Comparison of ENCODE assay signal across 24 mouse cellular contexts in the genomic region with DNA sequence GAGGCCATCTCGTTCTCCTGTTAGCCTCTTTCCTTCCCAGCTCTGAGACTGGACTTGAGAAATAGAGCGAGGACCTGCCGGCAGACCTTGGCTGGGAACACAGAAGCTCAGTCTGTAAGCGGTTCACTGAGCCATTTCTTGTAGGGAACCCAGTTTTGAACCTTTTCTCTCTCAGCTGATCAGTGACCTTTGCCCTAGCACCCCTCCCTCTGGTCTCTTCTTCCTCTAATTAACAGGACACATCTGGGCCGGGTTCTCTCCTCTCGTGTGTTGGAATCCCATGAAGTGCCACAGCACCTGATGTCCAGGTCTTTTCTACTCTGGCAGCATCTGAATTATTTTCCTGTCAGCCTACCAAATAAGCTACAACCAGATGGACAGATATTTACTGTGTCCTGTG.
DNase-seq lines count a peak whose midpoint lies in the region; ATAC-seq lines count a peak whose summit lies in the region.
"Had no signal": no experiment of that assay in that cellular context is flagged by ENCODE, and none has a peak within 500 bp of the region (broad histone marks: within the 10 kb centered on the region; RNA-seq: fewer than 3 reads in every experiment).

No protein-coding gene starts in this region.

- H3K9ac ChIP-seq in kidney, embryonic 16.5 days (replicated peaks; ENCODE audit: low read length), result no peak overlapping the region
- H3K9ac ChIP-seq: forebrain, embryonic 15.5 days; heart, embryonic 13.5 days; hindbrain, embryonic 12.5 days; hindbrain, embryonic 15.5 days had no signal

- no peaks in the 10 kb centered on the region for H3K4me1 ChIP-seq in kidney, embryonic 16.5 days (ENCODE audit: insufficient read depth, low read length)
- peaks cover 52% of the 10 kb centered on the region for H3K4me1 ChIP-seq in limb, embryonic 10.5 days
- H3K4me1 ChIP-seq: forebrain, embryonic 15.5 days; heart, embryonic 13.5 days; hindbrain, embryonic 12.5 days had no signal

- ATAC-seq in kidney, embryonic 16.5 days (ENCODE audit: low FRiP score, low TSS enrichment), result no peak
- ATAC-seq: activated CD4-positive, CD25-positive, alpha-beta regulatory T cell, adult 4 months; forebrain, embryonic 15.5 days had no signal

- no peak overlapping the region for H3K4me3 ChIP-seq in kidney, embryonic 16.5 days (ENCODE audit: low read length)
- H3K4me3 ChIP-seq in limb, embryonic 10.5 days, result no peak overlapping the region
- H3K4me3 ChIP-seq: forebrain, embryonic 10.5 days; forebrain, embryonic 15.5 days; heart, adult 2 months; heart, embryonic 10.5 days; heart, embryonic 13.5 days; hindbrain, embryonic 12.5 days; hindbrain, embryonic 15.5 days had no signal

- intact Hi-C loops in heart, postnatal 10 days (cut with DNase I), result no loop called here

- H3K36me3 ChIP-seq in kidney, embryonic 16.5 days (ENCODE audit: insufficient read depth, low read length), result no peaks in the 10 kb centered on the region
- H3K36me3 ChIP-seq in limb, embryonic 10.5 days, result no peaks in the 10 kb centered on the region
- H3K36me3 ChIP-seq: forebrain, embryonic 10.5 days; forebrain, embryonic 15.5 days; G1E; heart, embryonic 10.5 days; heart, embryonic 13.5 days; hindbrain, embryonic 12.5 days; hindbrain, embryonic 15.5 days had no signal

- no peak overlapping the region for H3K4me2 ChIP-seq in kidney, embryonic 16.5 days (replicated peaks; ENCODE audit: low read depth, low read length)
- H3K4me2 ChIP-seq: forebrain, embryonic 15.5 days; heart, embryonic 13.5 days; hindbrain, embryonic 12.5 days; hindbrain, embryonic 15.5 days had no signal

- H3K9me3 ChIP-seq in kidney, embryonic 16.5 days (ENCODE audit: low read length), result no peaks in the 10 kb centered on the region
- no peaks in the 10 kb centered on the region for H3K9me3 ChIP-seq in limb, embryonic 10.5 days (replicated peaks)
- H3K9me3 ChIP-seq: forebrain, embryonic 10.5 days; forebrain, embryonic 15.5 days; G1E; heart, embryonic 10.5 days; heart, embryonic 13.5 days; hindbrain, embryonic 12.5 days; hindbrain, embryonic 15.5 days had no signal

- no peak overlapping the region for H3K27ac ChIP-seq in kidney, embryonic 16.5 days (ENCODE audit: low read length)
- H3K27ac ChIP-seq in limb, embryonic 10.5 days, result 0 out of 2 replicates have a peak overlapping the region, but pooled peaks have one; percentile 9
- H3K27ac ChIP-seq: forebrain, embryonic 10.5 days; forebrain, embryonic 15.5 days; heart, adult 2 months; heart, embryonic 10.5 days; heart, embryonic 13.5 days; hindbrain, embryonic 12.5 days; hindbrain, embryonic 15.5 days had no signal

- 82% methylated on average over 6 of the region's 6 CpGs for WGBS in kidney, embryonic 16.5 days
- WGBS in limb, embryonic 10.5 days, result 82% methylated on average over 6 of the region's 6 CpGs

- H3K27me3 ChIP-seq in kidney, embryonic 16.5 days (ENCODE audit: insufficient read depth, low read length), result no peaks in the 10 kb centered on the region
- no peaks in the 10 kb centered on the region for H3K27me3 ChIP-seq in limb, embryonic 10.5 days (ENCODE audit: low read depth, poor library complexity, severe bottlenecking)
- H3K27me3 ChIP-seq: CH12.LX; forebrain, embryonic 15.5 days; heart, embryonic 13.5 days; hindbrain, embryonic 12.5 days; hindbrain, embryonic 15.5 days had no signal

- DNase-seq in heart, adult 11 months, result peak; percentile 90
- no peak for DNase-seq in heart, postnatal 10 days
- peak; percentile 21 for DNase-seq in kidney, adult 18-20 months
- peak; percentile 74 for DNase-seq in kidney, adult 9 months
- no peak for DNase-seq in kidney, postnatal 4 days
- no peak for DNase-seq in limb, embryonic 10.5 days (ENCODE audit: low spot score)
- DNase-seq in T-cell, adult 2 months (ENCODE audit: low spot score), result no peak
- DNase-seq: adrenal gland, adult 8-10 months; adrenal gland, postnatal 25 days; B cell, adult 2 months; cerebellum, adult 18-20 months; cerebellum, adult 9-10 months; gastrocnemius, postnatal 25 days; heart, adult 2 months had no signal

Comparison
In these comparisons a context has a peak if more than half of its experiments do, and no peak if none do; other contexts are left out.
1. DNase-seq: peak in heart, adult 11 months (single experiment), kidney, adult 18-20 months (single experiment) and kidney, adult 9 months (single experiment); none in heart, postnatal 10 days (0 of 2), kidney, postnatal 4 days (0 of 2), limb, embryonic 10.5 days (single experiment) and T-cell, adult 2 months (single experiment).